Mouse (Mus musculus) erythroblast, embryonic 14.5 days (primary cell): Measurements from ENCODE around the gene Chd5.

Source experiments
- GATA1 ChIP-seq: IDR thresholded peaks from 2 replicates; pipeline ENCODE4 v1.6.1; 2012; ENCODE audit warnings: low read length, inconsistent platforms, mixed read lengths
- TAL1 ChIP-seq: IDR thresholded peaks from 3 replicates; pipeline ENCODE4 v1.6.1; 2012; ENCODE audit warnings: low read length, inconsistent platforms, mixed read lengths

DNA sequence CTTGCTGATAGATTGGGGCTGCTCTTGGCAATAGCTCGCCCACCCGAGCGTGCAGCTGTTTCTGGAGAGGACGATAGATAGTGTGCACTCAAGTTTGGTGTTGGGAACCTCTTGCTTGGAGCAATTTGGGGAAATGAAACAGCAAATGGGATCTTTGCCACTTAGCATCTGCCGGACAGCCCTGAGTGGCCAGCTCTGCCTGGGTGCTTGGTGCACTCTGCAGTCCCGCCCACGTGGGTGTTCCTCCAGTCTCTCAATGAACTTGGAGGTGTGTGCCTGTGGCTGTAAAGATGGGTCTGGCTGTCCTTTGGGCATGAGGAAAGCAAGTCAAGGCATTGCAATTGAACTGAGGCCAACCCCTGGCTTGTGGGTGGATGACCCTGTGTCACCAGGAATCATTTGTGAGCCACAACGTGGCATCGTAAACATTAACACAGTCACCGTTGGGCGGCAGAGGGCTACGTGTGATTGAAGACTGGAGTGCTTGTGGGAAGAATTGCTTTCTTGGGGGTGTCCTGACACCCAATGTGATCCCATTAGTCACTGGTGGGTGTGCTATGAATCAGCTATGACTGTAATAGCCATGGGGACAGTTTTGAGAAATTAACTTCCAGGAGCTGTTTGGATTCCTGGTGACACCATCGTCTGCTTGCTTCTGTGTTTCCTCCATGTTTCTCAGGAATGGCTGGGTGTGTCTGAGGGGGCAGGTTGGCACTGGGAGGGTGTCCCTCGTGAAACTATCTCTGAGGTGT, 15.6 kb downstream of the Chd5 start:
- TF ChIP-seq GATA1 = no peak
- no peak for TF ChIP-seq TAL1
